Mouse (Mus musculus): Measurements from ENCODE around the gene Ywhae. TPM values are rescaled to one million over a fixed set of nuclear protein-coding genes. Genes with fewer than 3 reads are reported as not detected.

Gene Ywhae
- total and polyA plus RNA-seq, 2 experiments from 2014 or later = 181 to 1,457 TPM

GRCm38 (mm10) chr11:75735462-75736252 is 3.0 kb downstream of the Ywhae start:
- peaks cover 30% of the 10 kb centered on the region for H3K4me1 ChIP-seq (ENCODE audit: insufficient read depth, low read length)
- no peak overlapping the region for H3K9ac ChIP-seq (replicated peaks; ENCODE audit: low read length)
- peak overlapping the region; percentile 98 for H3K4me3 ChIP-seq (ENCODE audit: low read length)
- ATAC-seq = no peak
- TF ChIP-seq CTCF (IDR thresholded peaks at IDR 0.05; ENCODE audit: low read depth) = no peak
- no peaks in the 10 kb centered on the region for H3K36me3 ChIP-seq (ENCODE audit: insufficient read depth, low read length)
- H3K27me3 ChIP-seq (ENCODE audit: insufficient read depth, low read length) = no peaks in the 10 kb centered on the region
- WGBS = 62% methylated on average over 5 of the region's 5 CpGs
- H3K9me3 ChIP-seq (ENCODE audit: low read length) = no peaks in the 10 kb centered on the region
- DNase-seq (ENCODE audit: low spot score) = no peak
- H3K4me2 ChIP-seq (ENCODE audit: low read depth, low read length) = peak overlapping the region; percentile 91
- no peak overlapping the region for H3K27ac ChIP-seq

- H3K4me2 ChIP-seq (ENCODE audit: low read depth, low read length) = peak overlapping the region; percentile 31; the same call in 1 of the 2 replicates
- H3K27me3 ChIP-seq (ENCODE audit: insufficient read depth, low read length) = no peaks in the 10 kb centered on the region
- H3K4me1 ChIP-seq (ENCODE audit: insufficient read depth, low read length) = peaks cover 33% of the 10 kb centered on the region
- H3K4me3 ChIP-seq (ENCODE audit: low read length) = no peak overlapping the region
- no peak overlapping the region for H3K27ac ChIP-seq
- H3K9ac ChIP-seq (replicated peaks; ENCODE audit: low read length) = no peak overlapping the region
- H3K9me3 ChIP-seq (ENCODE audit: low read length) = no peaks in the 10 kb centered on the region
- ATAC-seq (no peak), DNase-seq (ENCODE audit: low spot score) (no peak)
- TF ChIP-seq CTCF (IDR thresholded peaks at IDR 0.05; ENCODE audit: low read depth) = no peak
- no peaks in the 10 kb centered on the region for H3K36me3 ChIP-seq (ENCODE audit: insufficient read depth, low read length)
- WGBS = 57% methylated on average over 3 of the region's 3 CpGs
Observed at GRCm38 (mm10) chr11:75736978-75737377, 4.3 kb downstream of the Ywhae start.

- H3K27me3 ChIP-seq (ENCODE audit: insufficient read depth, low read length) = no peaks in the 10 kb centered on the region
- 82% methylated on average over 2 of the region's 2 CpGs for WGBS
- H3K4me2 ChIP-seq (ENCODE audit: low read depth, low read length) = no peak overlapping the region
- DNase-seq (ENCODE audit: low spot score) (no peak), ATAC-seq (no peak)
- TF ChIP-seq CTCF (IDR thresholded peaks at IDR 0.05; ENCODE audit: low read depth) = no peak
- H3K9ac ChIP-seq (replicated peaks; ENCODE audit: low read length) = no peak overlapping the region
- H3K9me3 ChIP-seq (ENCODE audit: low read length) = no peaks in the 10 kb centered on the region
- no peak overlapping the region for H3K4me3 ChIP-seq (ENCODE audit: low read length)
- H3K27ac ChIP-seq = no peak overlapping the region
- peaks cover 30% of the 10 kb centered on the region for H3K4me1 ChIP-seq (ENCODE audit: insufficient read depth, low read length)
- no peaks in the 10 kb centered on the region for H3K36me3 ChIP-seq (ENCODE audit: insufficient read depth, low read length)
Observed at GRCm38 (mm10) chr11:75737806-75738476, 5.3 kb downstream of the Ywhae start.

GRCm38 (mm10) chr11:75738477-75738821 is 5.8 kb downstream of the Ywhae start:
- H3K9ac ChIP-seq (replicated peaks; ENCODE audit: low read length) = no peak overlapping the region
- no peaks in the 10 kb centered on the region for H3K27me3 ChIP-seq (ENCODE audit: insufficient read depth, low read length)
- 90% methylated on average over 7 of the region's 7 CpGs for WGBS
- no peak overlapping the region for H3K4me2 ChIP-seq (ENCODE audit: low read depth, low read length)
- DNase-seq (ENCODE audit: low spot score) (no peak), ATAC-seq (no peak)
- TF ChIP-seq CTCF (IDR thresholded peaks at IDR 0.05; ENCODE audit: low read depth) = no peak
- H3K4me3 ChIP-seq (ENCODE audit: low read length) = no peak overlapping the region
- no peak overlapping the region for H3K27ac ChIP-seq
- no peaks in the 10 kb centered on the region for H3K36me3 ChIP-seq (ENCODE audit: insufficient read depth, low read length)
- peaks cover 30% of the 10 kb centered on the region for H3K4me1 ChIP-seq (ENCODE audit: insufficient read depth, low read length)
- H3K9me3 ChIP-seq (ENCODE audit: low read length) = no peaks in the 10 kb centered on the region

GRCm38 (mm10) chr11:75740204-75740603 is 7.5 kb downstream of the Ywhae start:
- Histone ChIP-seq H3K4me3 (ENCODE audit: low read length) (no peak overlapping the region), H3K27me3 (ENCODE audit: insufficient read depth, low read length) (no peaks in the 10 kb centered on the region), H3K9me3 (ENCODE audit: low read length) (no peaks in the 10 kb centered on the region), H3K9ac (replicated peaks; ENCODE audit: low read length) (no peak overlapping the region), H3K36me3 (ENCODE audit: insufficient read depth, low read length) (no peaks in the 10 kb centered on the region), H3K27ac (no peak overlapping the region), H3K4me1 (ENCODE audit: insufficient read depth, low read length) (peaks cover 22% of the 10 kb centered on the region), H3K4me2 (ENCODE audit: low read depth, low read length) (no peak overlapping the region)
- no peak for ATAC-seq
- DNase-seq (ENCODE audit: low spot score) = no peak
- no peak for TF ChIP-seq CTCF (IDR thresholded peaks at IDR 0.05; ENCODE audit: low read depth)
- WGBS = 62% methylated on average over 3 of the region's 3 CpGs

- H3K4me3 ChIP-seq (ENCODE audit: low read length) = no peak overlapping the region
- no peak overlapping the region for H3K27ac ChIP-seq
- no peak overlapping the region for H3K4me2 ChIP-seq (ENCODE audit: low read depth, low read length)
- no peak for TF ChIP-seq CTCF (IDR thresholded peaks at IDR 0.05; ENCODE audit: low read depth)
- H3K27me3 ChIP-seq (ENCODE audit: insufficient read depth, low read length) = no peaks in the 10 kb centered on the region
- no peak for ATAC-seq
- no peaks in the 10 kb centered on the region for H3K36me3 ChIP-seq (ENCODE audit: insufficient read depth, low read length)
- no peak overlapping the region for H3K9ac ChIP-seq (replicated peaks; ENCODE audit: low read length)
- WGBS = 70% methylated on average over 3 of the region's 3 CpGs
- H3K9me3 ChIP-seq (ENCODE audit: low read length) = no peaks in the 10 kb centered on the region
- H3K4me1 ChIP-seq (ENCODE audit: insufficient read depth, low read length) = peaks cover 14% of the 10 kb centered on the region
- no peak for DNase-seq (ENCODE audit: low spot score)
Observed at GRCm38 (mm10) chr11:75741615-75742014, 8.9 kb downstream of the Ywhae start.

GRCm38 (mm10) chr11:75744761-75745160 is 12.1 kb downstream of the Ywhae start:
- Histone ChIP-seq H3K36me3 (ENCODE audit: insufficient read depth, low read length) (no peaks in the 10 kb centered on the region), H3K9me3 (ENCODE audit: low read length) (no peaks in the 10 kb centered on the region), H3K27me3 (ENCODE audit: insufficient read depth, low read length) (no peaks in the 10 kb centered on the region), H3K4me1 (ENCODE audit: insufficient read depth, low read length) (peaks cover 11% of the 10 kb centered on the region; the same call in 1 of the 2 replicates), H3K4me2 (ENCODE audit: low read depth, low read length) (no peak overlapping the region), H3K4me3 (ENCODE audit: low read length) (no peak overlapping the region), H3K27ac (no peak overlapping the region), H3K9ac (replicated peaks; ENCODE audit: low read length) (no peak overlapping the region)
- ATAC-seq (no peak), DNase-seq (ENCODE audit: low spot score) (no peak)
- no peak for TF ChIP-seq CTCF (IDR thresholded peaks at IDR 0.05; ENCODE audit: low read depth)
- 94% methylated on average over 3 of the region's 3 CpGs for WGBS

Measured in hindbrain, postnatal 0 days (tissue).